Mouse (Mus musculus): ENCODE measurements at regions not wholly inside any gene's neighbourhood (a gene's known extent, or its start where the extent isn't known, plus 50 kb on each side); places are given as distances from the start of the nearest gene placed in this dataset.

GRCm38 (mm10) chr12:60352138-60352537, 1132.6 kb upstream of the Fbxo33 start:
- DNase-seq (ENCODE audit: low read depth, low spot score): no peak

- no peak for DNase-seq (ENCODE audit: low read depth, low spot score)
Measured at GRCm38 (mm10) chr12:60344437-60344836, 1124.9 kb upstream of the Fbxo33 start.

GRCm38 (mm10) chr12:60320063-60320462, 1100.5 kb upstream of the Fbxo33 start:
- DNase-seq (ENCODE audit: low read depth, low spot score): no peak

- DNase-seq (ENCODE audit: low read depth, low spot score): peak; percentile 32
Measured at GRCm38 (mm10) chr12:60292591-60292990, 1073.1 kb upstream of the Fbxo33 start.

GRCm38 (mm10) chr12:60288817-60289216, 1069.3 kb upstream of the Fbxo33 start:
- DNase-seq (ENCODE audit: low read depth, low spot score): no peak

- DNase-seq (ENCODE audit: low read depth, low spot score): no peak
Measured at GRCm38 (mm10) chr12:60255286-60255685, 1035.8 kb upstream of the Fbxo33 start.

- DNase-seq (ENCODE audit: low read depth, low spot score): no peak
Measured at GRCm38 (mm10) chr12:60214002-60214401, 994.5 kb upstream of the Fbxo33 start.

- DNase-seq (ENCODE audit: low read depth, low spot score): no peak
Measured at GRCm38 (mm10) chr12:60175750-60176149, 956.2 kb upstream of the Fbxo33 start.

GRCm38 (mm10) chr12:60150266-60150665, 930.7 kb upstream of the Fbxo33 start:
- no peak for DNase-seq (ENCODE audit: low read depth, low spot score)

- no peak for DNase-seq (ENCODE audit: low read depth, low spot score)
Measured at GRCm38 (mm10) chr12:60147364-60147763, 927.8 kb upstream of the Fbxo33 start.

Data from telencephalon, adult 2 months (tissue).